Mouse (Mus musculus): Measurements from ENCODE around the gene Uqcrq.

Uqcrq gene

GRCm38 (mm10) chr11:53430670-53431346, at the start of gene Uqcrq, which contains the start of gene Gdf9:
Gene Uqcrq, minus strand, starts transcription at chr11:53430831.
Gene Gdf9, plus strand, starts transcription at chr11:53431023.
- peak; percentile 99 for DNase-seq (ENCODE audit: low read depth)

DNA sequence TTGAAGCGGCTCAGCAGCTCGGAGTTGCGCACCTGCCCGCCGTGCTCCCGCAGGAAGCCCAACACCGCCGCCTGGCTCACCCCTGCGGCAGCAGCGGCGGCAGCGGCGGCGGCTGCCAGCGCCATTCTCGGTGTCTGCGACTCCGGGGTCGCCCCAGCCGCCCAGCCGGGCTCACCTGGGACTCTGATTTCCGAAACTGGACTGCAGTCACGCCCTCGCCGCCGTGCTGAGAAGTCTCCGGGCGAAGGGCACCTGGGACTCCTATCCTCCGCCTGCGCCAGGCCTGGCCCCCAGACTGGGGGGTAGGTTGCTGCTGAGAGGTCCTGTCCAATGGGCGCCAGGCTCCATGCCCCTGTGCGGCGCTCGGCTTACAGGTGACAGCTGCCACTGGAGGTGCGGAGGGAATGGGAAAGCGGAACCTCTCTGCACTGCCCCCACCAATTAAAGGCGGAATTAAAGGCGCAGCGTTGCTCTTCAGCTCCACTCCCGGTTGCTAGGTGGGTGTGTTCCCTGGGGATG, 49.2 kb upstream of the Uqcrq start, which contains the start of the genes Gm9945 and Sowaha:
Gene Gm9945 (plus strand): TSS at position 384 of the 519 bp plus-strand sequence.
Gene Sowaha (minus strand): TSS at position 492 of the 519 bp plus-strand sequence.
- no peak for DNase-seq (ENCODE audit: low read depth)

- DNase-seq (ENCODE audit: low read depth): no peak
Observed at GRCm38 (mm10) chr11:53479171-53479782, 48.6 kb upstream of the Uqcrq start.

DNA sequence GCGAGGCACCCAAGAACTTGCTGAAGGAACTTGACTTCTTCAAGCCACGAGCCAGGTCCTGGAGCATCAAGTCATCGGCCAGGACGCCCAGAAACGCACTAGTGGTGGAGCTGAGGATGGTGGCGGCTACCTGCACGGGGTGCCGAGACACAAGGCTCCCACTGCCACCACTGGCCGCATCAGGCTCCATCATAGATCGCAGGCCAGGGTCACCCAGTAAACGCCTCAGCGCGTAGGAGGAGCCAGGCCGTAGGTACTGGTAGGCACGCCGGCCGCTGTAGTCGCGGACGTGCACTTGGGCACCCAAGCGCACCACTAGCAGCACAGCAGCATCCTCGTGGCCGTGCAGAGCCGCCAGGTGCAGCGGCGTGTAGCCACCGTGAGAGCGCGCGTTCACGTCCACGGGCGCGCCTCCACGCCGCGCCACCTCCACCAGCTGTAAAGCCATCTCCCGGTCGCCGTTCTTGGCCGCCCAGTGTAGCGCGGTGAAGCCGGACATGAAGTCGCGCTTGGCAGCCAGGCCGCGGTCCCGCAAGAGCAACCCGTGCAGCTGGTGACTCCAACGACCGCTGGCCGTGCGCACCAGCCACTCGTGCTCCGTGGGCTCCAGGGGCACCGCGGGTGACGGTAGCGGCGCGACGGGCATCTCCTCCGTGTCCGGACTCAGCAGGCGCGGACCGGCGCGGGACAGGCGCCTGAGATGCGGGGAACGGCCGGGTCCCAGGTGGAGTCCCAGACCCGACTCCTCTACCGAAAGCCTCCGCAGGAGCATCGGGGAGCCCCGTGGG, 47.9 kb upstream of the Uqcrq start:
- DNase-seq (ENCODE audit: low read depth): no peak

DNA sequence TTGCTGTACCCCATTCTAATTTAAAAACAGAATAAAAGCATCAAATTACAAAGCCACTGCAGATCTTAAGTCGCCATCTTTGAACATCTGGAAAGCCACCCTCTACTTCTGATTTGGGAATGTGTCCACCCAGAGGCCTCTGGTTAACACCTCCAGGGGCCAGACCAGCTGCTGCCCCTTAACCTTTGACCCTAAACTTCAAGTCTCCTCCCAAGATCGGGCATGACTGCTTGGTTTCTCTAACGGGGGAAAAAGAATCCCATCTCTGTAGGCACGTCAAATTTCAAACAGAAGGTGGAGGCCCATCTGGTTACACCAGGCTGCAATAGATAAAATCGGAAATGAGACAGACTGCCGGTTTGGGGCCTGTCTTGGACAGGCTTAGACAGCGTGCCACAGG, 47.2 kb upstream of the Uqcrq start:
- no peak for DNase-seq (ENCODE audit: low read depth)

DNA sequence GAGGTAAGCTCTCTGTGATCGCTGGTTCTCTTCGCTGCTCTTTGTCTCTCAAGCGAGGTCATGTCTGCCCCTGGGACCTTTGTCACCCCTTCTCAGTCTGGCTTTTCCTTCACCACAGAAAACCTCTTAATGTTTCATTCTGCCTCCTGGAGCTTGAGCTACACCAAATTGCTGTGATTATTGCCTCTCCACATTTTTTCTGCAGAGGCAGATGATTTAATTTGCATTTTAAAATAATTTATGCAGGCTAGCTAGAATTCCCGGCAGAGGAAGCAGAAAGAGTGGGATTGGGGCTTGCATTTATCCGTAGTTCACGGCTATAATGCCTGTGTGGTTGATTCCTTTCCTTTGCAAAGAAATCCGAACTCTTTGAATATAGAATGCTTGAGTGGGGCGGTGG, 45.0 kb upstream of the Uqcrq start:
- DNase-seq (ENCODE audit: low read depth): no peak

DNA sequence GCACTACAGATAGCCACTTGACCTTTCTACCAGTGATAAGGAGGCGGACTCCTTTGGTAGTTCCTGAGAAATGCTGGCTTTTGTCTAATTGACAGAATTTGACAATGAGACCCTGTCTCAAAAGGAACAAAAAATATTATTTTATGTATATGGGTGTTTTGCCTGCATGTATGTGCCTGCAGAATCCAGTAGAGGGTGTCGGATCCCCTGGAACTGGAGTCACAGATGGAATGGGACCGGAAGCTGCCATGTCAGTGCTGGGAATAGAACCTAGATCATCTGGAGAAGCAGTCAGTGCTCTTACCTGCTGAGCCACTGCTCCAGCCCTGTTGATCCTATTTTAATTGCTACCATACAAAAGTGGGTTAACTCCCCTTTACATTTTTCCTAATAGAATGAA, 42.1 kb upstream of the Uqcrq start:
- no peak for DNase-seq (ENCODE audit: low read depth)

- DNase-seq (ENCODE audit: low read depth): peak; percentile 89
Observed at GRCm38 (mm10) chr11:53469968-53470695, 39.5 kb upstream of the Uqcrq start, which contains the start of gene Gm9837. Gene Gm9837, minus strand, starts transcription at chr11:53470479.

- no peak for DNase-seq (ENCODE audit: low read depth)
Observed at GRCm38 (mm10) chr11:53469294-53469967, 38.8 kb upstream of the Uqcrq start.

DNA sequence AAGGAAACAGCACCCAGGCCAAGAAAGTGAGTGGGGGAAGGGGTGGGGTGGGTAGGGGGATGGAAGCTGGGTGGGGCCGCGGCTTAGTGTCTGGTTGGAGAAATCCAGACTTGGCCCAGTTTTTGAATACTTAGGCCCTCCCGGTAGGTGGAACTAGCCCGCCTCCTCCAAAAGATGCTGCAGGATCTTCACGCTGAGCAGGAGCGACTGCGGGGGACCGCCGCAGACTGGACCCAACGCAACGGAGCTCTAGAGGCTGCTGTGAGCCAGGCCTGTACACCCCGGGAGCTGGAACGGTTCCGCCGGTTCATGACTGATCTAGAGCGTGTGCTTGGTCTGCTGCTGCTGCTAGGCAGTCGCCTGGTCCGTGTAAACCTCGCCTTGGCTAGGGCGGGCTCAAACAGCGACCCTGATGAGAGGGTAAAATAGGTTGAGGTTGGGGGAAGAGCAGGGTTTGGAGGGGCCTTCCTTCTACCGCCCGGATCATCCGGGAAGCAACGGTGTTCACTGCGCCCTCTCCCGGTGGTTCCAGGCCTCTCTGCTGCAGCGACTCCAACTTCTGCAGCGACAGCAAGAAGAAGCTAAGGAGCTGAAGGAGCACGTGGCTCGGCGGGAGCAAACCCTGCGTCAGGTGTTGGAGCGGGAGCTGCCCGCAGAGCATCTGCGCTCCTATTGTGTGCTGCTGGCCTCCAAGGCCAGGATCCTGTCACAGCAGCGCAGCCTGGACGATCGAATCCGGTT, 35.8 kb upstream of the Uqcrq start:
- DNase-seq (ENCODE audit: low read depth): peak; percentile 55

DNA sequence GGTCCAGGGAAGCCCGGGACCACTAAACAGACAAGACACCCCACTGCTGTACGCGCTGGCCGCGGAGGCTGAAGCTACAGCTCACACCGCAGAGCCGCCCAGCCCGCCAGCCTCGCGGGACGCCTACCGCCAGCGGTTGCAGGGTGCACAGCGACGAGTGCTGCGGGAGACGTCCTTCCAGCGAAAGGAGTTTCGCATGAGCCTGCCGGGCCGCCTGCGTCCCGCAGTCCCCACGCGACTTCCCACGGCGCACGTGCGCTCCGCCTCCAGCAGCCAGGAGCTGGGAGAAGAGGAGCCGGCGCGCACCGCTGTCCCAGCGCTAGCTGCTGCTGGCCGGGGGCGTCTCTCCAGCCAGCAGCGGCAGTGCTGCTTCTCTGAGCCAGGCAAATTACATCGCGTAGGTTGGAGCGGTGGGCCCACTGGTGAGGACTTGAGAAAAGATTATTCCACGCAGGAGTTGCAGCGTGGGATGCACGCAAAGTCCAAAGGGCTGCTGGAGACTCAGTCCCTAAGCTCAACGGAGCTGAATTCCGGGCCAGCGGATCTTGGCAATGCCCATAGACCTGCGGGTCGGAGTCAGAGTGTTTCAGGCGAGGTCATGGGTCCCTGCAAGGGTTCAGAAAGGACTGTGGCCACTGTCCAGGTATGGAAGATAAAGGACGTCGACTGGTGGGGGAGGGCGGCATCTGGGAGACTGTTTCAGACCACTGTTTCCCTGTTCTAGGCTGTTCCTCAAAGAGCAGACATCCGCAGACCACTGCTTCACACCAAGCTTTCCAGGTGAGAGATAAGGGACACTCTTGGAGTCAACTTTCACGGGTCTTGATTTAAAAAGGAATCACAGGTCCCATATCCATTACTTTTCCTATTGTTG, 33.2 kb upstream of the Uqcrq start:
- DNase-seq (ENCODE audit: low read depth): no peak

- DNase-seq (ENCODE audit: low read depth): no peak
Observed at GRCm38 (mm10) chr11:53461727-53462126, 31.1 kb upstream of the Uqcrq start.

DNA sequence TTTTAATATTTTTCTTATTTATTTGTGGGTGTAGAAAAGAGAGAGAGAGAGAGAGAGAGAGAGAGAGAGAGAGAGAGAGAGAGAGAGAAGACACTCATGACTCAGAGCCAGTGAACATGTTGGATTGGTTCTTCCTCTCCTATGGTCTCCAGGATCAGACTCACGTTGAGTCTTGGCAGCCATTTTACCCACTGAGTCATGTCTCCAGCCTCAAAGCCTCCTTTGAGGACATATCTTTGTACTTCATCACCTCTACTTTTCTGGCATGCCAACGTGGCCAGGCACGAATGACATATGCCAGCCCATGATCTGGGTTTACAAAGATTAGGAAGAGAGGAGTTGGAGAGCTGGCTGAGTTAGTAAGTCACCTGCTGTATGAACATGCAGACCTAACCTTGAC, 29.6 kb upstream of the Uqcrq start:
- no peak for DNase-seq (ENCODE audit: low read depth)

- no peak for DNase-seq (ENCODE audit: low read depth)
Observed at GRCm38 (mm10) chr11:53458996-53459395, 28.4 kb upstream of the Uqcrq start.

DNA sequence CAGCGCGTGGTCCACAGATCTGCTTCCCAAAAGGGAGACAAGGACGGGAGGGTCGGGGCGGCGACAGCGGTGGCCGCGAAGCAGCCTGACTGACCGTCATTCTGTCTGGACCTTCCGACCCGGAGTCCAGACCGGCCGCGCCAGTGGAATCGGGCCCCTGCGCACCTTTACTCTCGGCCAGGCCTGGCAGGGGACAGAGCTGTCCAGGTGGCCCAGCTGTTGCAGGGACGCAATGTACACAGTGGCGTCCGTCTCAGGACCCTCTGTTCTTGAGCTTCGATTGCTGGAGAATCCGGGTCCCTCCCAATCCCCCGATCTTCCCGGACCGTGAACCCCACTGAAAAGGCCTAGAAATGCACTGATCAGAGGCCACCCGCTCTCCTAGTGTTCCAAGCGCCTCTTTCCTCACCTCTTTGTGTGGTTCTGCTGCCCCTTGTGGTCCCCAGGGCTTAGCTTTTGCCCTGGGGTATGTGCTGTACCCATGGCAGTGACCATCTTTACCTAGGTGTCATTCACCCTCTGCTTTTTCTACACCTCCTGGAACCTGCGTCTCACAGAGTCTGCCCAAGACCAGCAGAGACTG, 26.8 kb upstream of the Uqcrq start:
- DNase-seq (ENCODE audit: low read depth): no peak

GRCm38 (mm10) chr11:53456474-53457371, 26.1 kb upstream of the Uqcrq start, which contains the start of the genes Gm10447 and Shroom1:
Gene Gm10447, minus strand, starts transcription at chr11:53457110.
Gene Shroom1, plus strand, starts transcription at chr11:53457205.
- DNase-seq (ENCODE audit: low read depth): no peak

DNA sequence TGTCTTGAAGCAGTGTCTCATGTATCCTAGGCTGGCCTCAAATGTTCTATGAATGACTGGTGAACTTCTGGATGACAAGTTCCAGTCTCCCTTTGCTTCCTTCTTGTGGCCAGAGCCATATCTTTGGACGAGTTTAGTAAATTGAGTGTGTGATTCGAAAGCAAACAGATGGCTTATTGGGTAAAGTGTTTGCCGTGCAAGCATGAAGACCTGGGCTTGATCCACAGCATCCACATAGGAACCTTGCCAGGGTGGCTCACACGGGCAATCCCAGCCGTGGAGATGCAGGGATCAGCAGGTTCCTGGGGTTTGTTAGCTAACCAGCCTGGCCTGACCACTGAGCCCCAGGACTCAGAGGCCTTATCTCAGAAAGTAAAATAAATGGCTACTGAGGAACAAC, 22.4 kb upstream of the Uqcrq start:
- no peak for DNase-seq (ENCODE audit: low read depth)

DNA sequence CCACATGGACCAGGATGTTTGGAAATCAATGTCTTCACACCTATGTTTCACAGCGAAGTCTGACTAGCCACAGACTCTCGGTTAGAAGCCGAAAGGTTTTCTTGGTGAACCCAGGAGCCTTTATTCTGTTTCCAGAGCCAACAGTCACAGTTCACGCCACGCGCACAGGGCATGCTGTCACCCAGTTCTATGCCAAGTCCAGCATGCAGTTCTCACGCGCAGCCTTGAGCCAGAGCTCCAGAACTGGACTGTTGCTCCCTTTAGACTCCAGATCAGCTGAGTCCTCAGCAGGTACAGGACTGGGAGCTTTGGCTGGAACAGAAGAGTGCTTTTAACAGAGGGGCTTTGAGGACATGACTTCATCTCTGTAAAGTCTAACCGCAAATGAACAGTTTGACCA, 21.8 kb upstream of the Uqcrq start:
- no peak for DNase-seq (ENCODE audit: low read depth)

All from naive thymus-derived CD4-positive, alpha-beta T cell, adult 2 months (primary cell).